Mouse (Mus musculus): ENCODE results near the gene Efcab6. TPM values are rescaled to one million over a fixed set of nuclear protein-coding genes. Genes with fewer than 3 reads are reported as not detected.

Gene Efcab6
- polyA plus RNA-seq, 1 experiment from 2014 or later, result 0.26 TPM

DNA sequence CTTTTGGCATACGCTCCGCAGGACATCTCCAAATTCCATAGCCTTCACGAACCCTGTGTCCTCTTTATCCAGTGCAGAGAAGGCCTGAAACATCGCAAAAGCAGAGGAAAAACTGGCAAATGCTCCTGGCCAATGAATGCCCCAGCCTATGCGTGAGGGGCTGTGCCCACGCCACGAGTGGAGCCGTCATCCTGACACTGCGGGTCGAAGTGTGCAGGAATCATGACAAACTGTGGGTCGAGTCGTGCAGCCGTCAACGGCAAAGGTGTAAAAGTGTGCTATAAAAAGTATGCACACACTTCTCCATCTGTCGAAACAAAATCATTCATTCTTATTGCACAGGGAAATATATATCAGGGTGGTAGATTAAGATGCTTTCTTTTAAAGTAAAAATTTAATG, 172.3 kb downstream of the Efcab6 start:
- Histone ChIP-seq H3K27ac (replicated peaks) (no peak overlapping the region), H3K9me3 (replicated peaks) (no peaks in the 10 kb centered on the region), H3K4me3 (no peak overlapping the region), H3K36me3 (no peaks in the 10 kb centered on the region), H3K27me3 (ENCODE audit: low read depth, poor library complexity, severe bottlenecking) (peaks cover 17% of the 10 kb centered on the region), H3K4me1 (peaks cover 17% of the 10 kb centered on the region)
- 88% methylated on average over 15 of the region's 15 CpGs for WGBS
- DNase-seq (ENCODE audit: low spot score), result no peak

- Histone ChIP-seq H3K36me3 (no peaks in the 10 kb centered on the region), H3K27ac (replicated peaks) (no peak overlapping the region), H3K4me3 (no peak overlapping the region), H3K27me3 (ENCODE audit: low read depth, poor library complexity, severe bottlenecking) (no peaks in the 10 kb centered on the region), H3K4me1 (peaks cover 9% of the 10 kb centered on the region), H3K9me3 (replicated peaks) (no peaks in the 10 kb centered on the region)
- DNase-seq (ENCODE audit: low spot score), result no peak
- 90% methylated on average over 9 of the region's 9 CpGs for WGBS
Observed at GRCm38 (mm10) chr15:83884291-83884690, 180.9 kb downstream of the Efcab6 start.

GRCm38 (mm10) chr15:83883821-83884220, 181.4 kb downstream of the Efcab6 start:
- no peaks in the 10 kb centered on the region for H3K27me3 ChIP-seq (ENCODE audit: low read depth, poor library complexity, severe bottlenecking)
- no peak for DNase-seq (ENCODE audit: low spot score)
- H3K27ac ChIP-seq (replicated peaks), result no peak overlapping the region
- 95% methylated on average over 8 of the region's 8 CpGs for WGBS
- H3K36me3 ChIP-seq, result no peaks in the 10 kb centered on the region
- peaks cover 9% of the 10 kb centered on the region for H3K4me1 ChIP-seq
- no peak overlapping the region for H3K4me3 ChIP-seq
- H3K9me3 ChIP-seq (replicated peaks), result no peaks in the 10 kb centered on the region

DNA sequence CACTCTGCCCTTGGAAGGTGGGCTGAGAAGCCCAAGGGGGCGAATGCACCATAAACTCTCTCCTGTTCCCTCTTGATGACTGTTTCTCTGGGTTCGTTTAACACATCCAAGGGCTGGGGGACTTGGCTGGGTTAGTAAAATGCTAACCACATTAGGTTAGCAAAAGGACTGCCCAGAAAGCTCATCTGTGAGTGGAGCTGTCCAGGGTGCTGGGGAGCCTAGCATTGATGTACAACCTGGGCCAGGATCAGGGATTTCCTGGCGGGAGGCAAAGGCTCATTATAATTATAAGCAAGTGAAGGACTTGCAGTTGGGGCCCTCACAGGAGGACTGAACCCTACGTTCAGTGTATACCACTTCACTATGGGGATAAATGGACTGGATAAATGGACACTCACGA, 185.3 kb downstream of the Efcab6 start:
- Histone ChIP-seq H3K4me1 (peaks cover 15% of the 10 kb centered on the region), H3K4me3 (no peak overlapping the region), H3K36me3 (no peaks in the 10 kb centered on the region), H3K27ac (replicated peaks) (no peak overlapping the region), H3K9me3 (replicated peaks) (no peaks in the 10 kb centered on the region), H3K27me3 (ENCODE audit: low read depth, poor library complexity, severe bottlenecking) (no peaks in the 10 kb centered on the region)
- 28% methylated on average over 5 of the region's 5 CpGs for WGBS
- DNase-seq (ENCODE audit: low spot score), result peak; percentile 31

DNA sequence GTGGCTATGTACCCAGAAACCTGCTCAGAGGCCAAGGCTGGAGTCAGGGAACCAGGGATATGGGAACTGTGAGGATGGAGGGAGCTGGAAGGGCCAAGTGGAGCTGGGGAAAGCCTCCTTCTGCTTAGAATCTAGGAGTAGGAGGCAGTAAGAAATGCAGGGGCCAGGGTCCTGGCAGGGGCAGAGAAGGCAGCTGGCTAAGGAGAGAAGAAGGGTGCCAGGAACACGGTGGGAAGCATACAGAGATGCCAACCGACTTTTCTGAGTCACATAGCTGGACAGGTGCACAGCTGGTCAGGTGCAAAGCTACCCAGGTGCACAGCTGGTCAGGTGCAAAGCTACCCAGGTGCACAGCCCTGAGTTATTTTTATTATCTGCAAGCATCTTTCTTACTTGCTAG, 187.3 kb downstream of the Efcab6 start:
- H3K27ac ChIP-seq (replicated peaks), result no peak overlapping the region
- no peak for DNase-seq (ENCODE audit: low spot score)
- H3K4me3 ChIP-seq, result no peak overlapping the region
- 88% methylated on average over 2 of the region's 2 CpGs for WGBS
- peaks cover 15% of the 10 kb centered on the region for H3K4me1 ChIP-seq
- no peaks in the 10 kb centered on the region for H3K27me3 ChIP-seq (ENCODE audit: low read depth, poor library complexity, severe bottlenecking)
- no peaks in the 10 kb centered on the region for H3K36me3 ChIP-seq
- H3K9me3 ChIP-seq (replicated peaks), result no peaks in the 10 kb centered on the region

GRCm38 (mm10) chr15:83877155-83877866, 187.9 kb downstream of the Efcab6 start:
- 65% methylated on average over 11 of the region's 11 CpGs for WGBS
- no peak overlapping the region for H3K4me3 ChIP-seq
- peaks cover 14% of the 10 kb centered on the region for H3K4me1 ChIP-seq
- no peaks in the 10 kb centered on the region for H3K27me3 ChIP-seq (ENCODE audit: low read depth, poor library complexity, severe bottlenecking)
- H3K36me3 ChIP-seq, result no peaks in the 10 kb centered on the region
- H3K27ac ChIP-seq (replicated peaks), result no peak overlapping the region
- no peaks in the 10 kb centered on the region for H3K9me3 ChIP-seq (replicated peaks)
- no peak for DNase-seq (ENCODE audit: low spot score)

- no peak for DNase-seq (ENCODE audit: low spot score)
- Histone ChIP-seq H3K4me3 (peak overlapping the region; percentile 38), H3K9me3 (replicated peaks) (no peaks in the 10 kb centered on the region), H3K36me3 (no peaks in the 10 kb centered on the region), H3K27ac (replicated peaks) (no peak overlapping the region), H3K27me3 (ENCODE audit: low read depth, poor library complexity, severe bottlenecking) (peaks cover 43% of the 10 kb centered on the region), H3K4me1 (peaks cover 19% of the 10 kb centered on the region)
- WGBS, result 10% methylated on average over 17 of the region's 17 CpGs
Observed at GRCm38 (mm10) chr15:83870936-83871335, 194.2 kb downstream of the Efcab6 start.

DNA sequence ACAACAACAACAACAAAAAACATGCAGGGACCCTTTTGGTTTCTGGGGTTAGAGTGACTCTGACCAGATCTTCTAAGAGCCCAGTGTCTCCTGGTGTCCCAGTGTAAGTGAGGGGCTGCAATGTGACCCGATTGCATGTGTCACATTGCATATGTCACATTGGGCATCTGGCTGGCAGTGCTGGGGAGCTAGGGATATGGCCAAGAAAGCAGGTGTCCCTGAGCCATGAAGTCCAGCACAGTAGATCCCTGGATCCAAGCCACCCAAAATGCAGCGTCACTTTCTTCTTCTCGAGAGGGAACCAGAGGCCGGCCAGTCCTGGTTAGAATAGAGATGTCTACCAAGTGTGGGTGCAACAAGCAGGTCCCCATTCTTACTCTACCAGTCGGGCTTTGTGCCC, 199.6 kb downstream of the Efcab6 start:
- no peak overlapping the region for H3K4me3 ChIP-seq
- peaks cover 2% of the 10 kb centered on the region for H3K4me1 ChIP-seq
- DNase-seq (ENCODE audit: low spot score), result no peak
- H3K27me3 ChIP-seq (ENCODE audit: low read depth, poor library complexity, severe bottlenecking), result peaks cover 27% of the 10 kb centered on the region
- no peaks in the 10 kb centered on the region for H3K36me3 ChIP-seq
- H3K27ac ChIP-seq (replicated peaks), result no peak overlapping the region
- 92% methylated on average over 5 of the region's 5 CpGs for WGBS
- no peaks in the 10 kb centered on the region for H3K9me3 ChIP-seq (replicated peaks)

DNA sequence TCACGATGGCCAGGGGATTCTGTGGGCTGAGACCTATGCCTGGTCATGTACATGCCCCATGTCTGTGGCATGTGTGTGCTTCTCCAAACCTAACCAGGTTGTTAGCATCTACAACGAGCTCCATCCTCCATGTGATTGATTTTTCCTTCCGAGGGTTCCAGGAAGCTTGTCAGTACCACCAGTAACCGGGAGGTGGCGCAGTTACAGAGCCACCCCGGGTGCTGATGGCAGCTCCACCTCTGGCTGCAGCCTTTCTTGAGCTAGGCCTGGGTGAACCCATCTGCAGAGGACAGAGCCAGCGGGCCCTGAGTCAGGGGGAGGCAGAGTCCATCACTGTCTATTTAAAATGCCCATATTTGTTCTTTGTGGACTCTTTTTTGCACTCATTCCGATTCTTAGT, 208.1 kb downstream of the Efcab6 start:
- Histone ChIP-seq H3K9me3 (replicated peaks) (no peaks in the 10 kb centered on the region), H3K4me3 (no peak overlapping the region), H3K4me1 (no peaks in the 10 kb centered on the region), H3K27ac (replicated peaks) (no peak overlapping the region), H3K27me3 (ENCODE audit: low read depth, poor library complexity, severe bottlenecking) (no peaks in the 10 kb centered on the region), H3K36me3 (no peaks in the 10 kb centered on the region)
- WGBS, result 26% methylated on average over 8 of the region's 8 CpGs
- DNase-seq (ENCODE audit: low spot score), result peak; percentile 66

DNA sequence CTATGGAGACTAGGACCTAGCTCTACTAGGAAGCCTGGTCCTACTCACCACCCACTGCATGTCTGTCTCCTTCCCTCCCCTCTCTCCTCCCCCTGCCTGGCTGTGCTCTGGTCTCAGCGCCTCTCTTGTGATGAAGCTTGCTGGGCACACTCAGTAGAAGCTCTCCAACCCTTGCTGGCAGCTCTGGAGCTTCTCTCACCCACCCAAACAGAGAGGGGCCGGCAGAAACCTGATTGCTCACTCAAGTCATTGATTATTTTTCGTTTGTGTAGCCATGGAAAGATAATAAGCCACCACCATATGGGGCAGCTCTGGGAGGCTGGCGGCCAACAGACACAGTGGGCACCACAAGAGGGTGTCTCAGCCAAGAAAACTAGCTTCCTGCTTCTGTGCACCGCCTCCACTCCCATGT, 211.8 kb downstream of the Efcab6 start:
- H3K9me3 ChIP-seq (replicated peaks), result no peaks in the 10 kb centered on the region
- no peak for DNase-seq (ENCODE audit: low spot score)
- H3K4me3 ChIP-seq, result no peak overlapping the region
- H3K36me3 ChIP-seq, result no peaks in the 10 kb centered on the region
- H3K27ac ChIP-seq (replicated peaks), result no peak overlapping the region
- H3K4me1 ChIP-seq, result peaks cover 8% of the 10 kb centered on the region
- 85% methylated on average over 5 of the region's 5 CpGs for WGBS
- no peaks in the 10 kb centered on the region; the same call in 1 of the 2 replicates for H3K27me3 ChIP-seq (ENCODE audit: low read depth, poor library complexity, severe bottlenecking)

GRCm38 (mm10) chr15:83848193-83848592, 217.0 kb downstream of the Efcab6 start:
- no peak overlapping the region for H3K27ac ChIP-seq (replicated peaks)
- 81% methylated on average over 9 of the region's 9 CpGs for WGBS
- no peak for DNase-seq (ENCODE audit: low spot score)
- no peaks in the 10 kb centered on the region for H3K9me3 ChIP-seq (replicated peaks)
- no peak overlapping the region for H3K4me3 ChIP-seq
- peaks cover 11% of the 10 kb centered on the region for H3K27me3 ChIP-seq (ENCODE audit: low read depth, poor library complexity, severe bottlenecking)
- H3K36me3 ChIP-seq, result no peaks in the 10 kb centered on the region
- peaks cover 56% of the 10 kb centered on the region for H3K4me1 ChIP-seq

GRCm38 (mm10) chr15:83847512-83847911, 217.7 kb downstream of the Efcab6 start:
- peaks cover 13% of the 10 kb centered on the region for H3K27me3 ChIP-seq (ENCODE audit: low read depth, poor library complexity, severe bottlenecking)
- WGBS, result 78% methylated on average over 4 of the region's 4 CpGs
- H3K36me3 ChIP-seq, result no peaks in the 10 kb centered on the region
- no peaks in the 10 kb centered on the region for H3K9me3 ChIP-seq (replicated peaks)
- H3K4me3 ChIP-seq, result no peak overlapping the region
- peak overlapping the region; percentile 61; the same call in 1 of the 2 replicates for H3K27ac ChIP-seq (replicated peaks)
- peaks cover 63% of the 10 kb centered on the region for H3K4me1 ChIP-seq
- DNase-seq (ENCODE audit: low spot score), result no peak

DNA sequence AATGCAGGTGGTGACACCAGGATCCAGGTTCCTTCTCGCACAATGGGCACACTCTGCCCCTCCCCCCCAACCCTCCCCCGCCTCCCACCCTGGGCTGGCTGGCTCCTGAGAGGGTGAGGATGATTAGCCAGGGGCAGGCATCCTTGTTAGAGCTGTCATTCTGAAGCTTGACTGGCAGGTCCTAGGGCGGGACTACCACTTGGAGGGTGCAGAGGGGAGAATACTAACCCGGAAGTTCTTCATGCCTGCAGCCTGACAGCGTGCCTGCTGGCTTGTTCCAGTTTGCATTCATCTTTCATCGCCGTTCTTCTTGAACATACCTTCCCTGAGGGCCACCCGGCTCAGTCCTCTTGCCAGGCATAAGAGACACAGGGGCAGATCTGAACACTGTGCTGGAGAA, 218.6 kb downstream of the Efcab6 start:
- peak; percentile 33 for DNase-seq (ENCODE audit: low spot score)
- no peaks in the 10 kb centered on the region for H3K9me3 ChIP-seq (replicated peaks)
- peaks cover 22% of the 10 kb centered on the region for H3K27me3 ChIP-seq (ENCODE audit: low read depth, poor library complexity, severe bottlenecking)
- H3K27ac ChIP-seq (replicated peaks), result peak overlapping the region; percentile 61
- WGBS, result 35% methylated on average over 8 of the region's 8 CpGs
- no peak overlapping the region for H3K4me3 ChIP-seq
- H3K36me3 ChIP-seq, result no peaks in the 10 kb centered on the region
- H3K4me1 ChIP-seq, result peaks cover 66% of the 10 kb centered on the region

Measured in midbrain, embryonic 10.5 days (tissue).